Mouse (Mus musculus): ENCODE data around the gene Zdhhc14. TPM values are rescaled to one million over a fixed set of nuclear protein-coding genes. Genes with fewer than 3 reads are reported as not detected.

The Zdhhc14 gene
- polyA plus RNA-seq, 1 experiment from 2014 or later: 2.2 TPM

GRCm38 (mm10) chr17:5529552-5529951, 37.2 kb downstream of the Zdhhc14 start:
- TF ChIP-seq EP300 (optimal IDR thresholded peaks at IDR 0.05) (no peak), CTCF (IDR thresholded peaks at IDR 0.05; ENCODE audit: low read depth) (no peak)
- Histone ChIP-seq H3K27me3 (ENCODE audit: control insufficient read depth, insufficient read depth, low read length) (no peaks in the 10 kb centered on the region), H3K4me3 (ENCODE audit: low read depth, low read length) (no peak overlapping the region), H3K36me3 (ENCODE audit: control insufficient read depth, insufficient read depth, low read length) (no peaks in the 10 kb centered on the region), H3K27ac (replicated peaks) (no peak overlapping the region), H3K9me3 (ENCODE audit: control insufficient read depth, low read length) (no peaks in the 10 kb centered on the region), H3K4me2 (replicated peaks; ENCODE audit: low read depth) (no peak overlapping the region), H3K9ac (ENCODE audit: low read length) (no peak overlapping the region), H3K4me1 (replicated peaks; ENCODE audit: control insufficient read depth, insufficient read depth) (no peaks in the 10 kb centered on the region)
- WGBS: 87% methylated on average over 6 of the region's 6 CpGs
- no peak for ATAC-seq (ENCODE audit: low FRiP score, low TSS enrichment)
- no peak for DNase-seq (ENCODE audit: low spot score)

GRCm38 (mm10) chr17:5532816-5533215, 40.5 kb downstream of the Zdhhc14 start:
- H3K36me3 ChIP-seq (ENCODE audit: control insufficient read depth, insufficient read depth, low read length): no peaks in the 10 kb centered on the region
- WGBS: 49% methylated on average over 5 of the region's 5 CpGs
- TF ChIP-seq EP300 (optimal IDR thresholded peaks at IDR 0.05): no peak
- no peak for TF ChIP-seq CTCF (IDR thresholded peaks at IDR 0.05; ENCODE audit: low read depth)

GRCm38 (mm10) chr17:5535357-5535756, 43.0 kb downstream of the Zdhhc14 start:
- H3K27me3 ChIP-seq (ENCODE audit: control insufficient read depth, insufficient read depth, low read length): no peaks in the 10 kb centered on the region
- ATAC-seq (ENCODE audit: low FRiP score, low TSS enrichment): no peak
- H3K27ac ChIP-seq (replicated peaks): no peak overlapping the region
- H3K9me3 ChIP-seq (ENCODE audit: control insufficient read depth, low read length): no peaks in the 10 kb centered on the region
- WGBS: 14% methylated on average over 1 of the region's 4 CpGs
- no peak overlapping the region for H3K9ac ChIP-seq (ENCODE audit: low read length)
- no peak overlapping the region for H3K4me2 ChIP-seq (replicated peaks; ENCODE audit: low read depth)
- peak; percentile 27 for DNase-seq (ENCODE audit: low spot score)
- H3K36me3 ChIP-seq (ENCODE audit: control insufficient read depth, insufficient read depth, low read length): no peaks in the 10 kb centered on the region
- TF ChIP-seq EP300 (optimal IDR thresholded peaks at IDR 0.05) (no peak), CTCF (IDR thresholded peaks at IDR 0.05; ENCODE audit: low read depth) (peak; percentile 62)
- H3K4me1 ChIP-seq (replicated peaks; ENCODE audit: control insufficient read depth, insufficient read depth): no peaks in the 10 kb centered on the region
- no peak overlapping the region for H3K4me3 ChIP-seq (ENCODE audit: low read depth, low read length)

More at GRCm38 (mm10) chr17:5532816-5533215, 40.5 kb downstream of the Zdhhc14 start:
- Histone ChIP-seq H3K9me3 (ENCODE audit: control insufficient read depth, low read length) (no peaks in the 10 kb centered on the region), H3K4me3 (ENCODE audit: low read depth, low read length) (no peak overlapping the region), H3K9ac (ENCODE audit: low read length) (no peak overlapping the region), H3K27me3 (ENCODE audit: control insufficient read depth, insufficient read depth, low read length) (no peaks in the 10 kb centered on the region), H3K4me2 (replicated peaks; ENCODE audit: low read depth) (no peak overlapping the region), H3K4me1 (replicated peaks; ENCODE audit: control insufficient read depth, insufficient read depth) (no peaks in the 10 kb centered on the region), H3K27ac (replicated peaks) (no peak overlapping the region)
- DNase-seq (ENCODE audit: low spot score) (no peak), ATAC-seq (ENCODE audit: low FRiP score, low TSS enrichment) (no peak)

GRCm38 (mm10) chr17:5536259-5537094, 44.1 kb downstream of the Zdhhc14 start:
- no peak overlapping the region for H3K27ac ChIP-seq (replicated peaks)
- no peak overlapping the region for H3K4me3 ChIP-seq (ENCODE audit: low read depth, low read length)
- H3K36me3 ChIP-seq (ENCODE audit: control insufficient read depth, insufficient read depth, low read length): no peaks in the 10 kb centered on the region
- H3K9me3 ChIP-seq (ENCODE audit: control insufficient read depth, low read length): no peaks in the 10 kb centered on the region
- H3K4me1 ChIP-seq (replicated peaks; ENCODE audit: control insufficient read depth, insufficient read depth): no peaks in the 10 kb centered on the region
- H3K9ac ChIP-seq (ENCODE audit: low read length): no peak overlapping the region
- H3K4me2 ChIP-seq (replicated peaks; ENCODE audit: low read depth): no peak overlapping the region
- TF ChIP-seq CTCF (IDR thresholded peaks at IDR 0.05; ENCODE audit: low read depth) (no peak), EP300 (optimal IDR thresholded peaks at IDR 0.05) (no peak)
- no peak for ATAC-seq (ENCODE audit: low FRiP score, low TSS enrichment)
- no peak for DNase-seq (ENCODE audit: low spot score)
- 76% methylated on average over 10 of the region's 12 CpGs for WGBS
- H3K27me3 ChIP-seq (ENCODE audit: control insufficient read depth, insufficient read depth, low read length): no peaks in the 10 kb centered on the region

GRCm38 (mm10) chr17:5537095-5537575, 44.8 kb downstream of the Zdhhc14 start:
- Histone ChIP-seq H3K4me1 (replicated peaks; ENCODE audit: control insufficient read depth, insufficient read depth) (no peaks in the 10 kb centered on the region), H3K9me3 (ENCODE audit: control insufficient read depth, low read length) (no peaks in the 10 kb centered on the region), H3K9ac (ENCODE audit: low read length) (no peak overlapping the region), H3K27me3 (ENCODE audit: control insufficient read depth, insufficient read depth, low read length) (no peaks in the 10 kb centered on the region), H3K27ac (replicated peaks) (no peak overlapping the region), H3K4me2 (replicated peaks; ENCODE audit: low read depth) (no peak overlapping the region), H3K36me3 (ENCODE audit: control insufficient read depth, insufficient read depth, low read length) (no peaks in the 10 kb centered on the region), H3K4me3 (ENCODE audit: low read depth, low read length) (no peak overlapping the region)
- 62% methylated on average over 11 of the region's 11 CpGs for WGBS
- DNase-seq (ENCODE audit: low spot score): no peak
- TF ChIP-seq CTCF (IDR thresholded peaks at IDR 0.05; ENCODE audit: low read depth) (no peak), EP300 (optimal IDR thresholded peaks at IDR 0.05) (no peak)
- ATAC-seq (ENCODE audit: low FRiP score, low TSS enrichment): 0 out of 2 replicates have a peak, but pooled peaks have one; percentile 38

GRCm38 (mm10) chr17:5542177-5542576, 49.8 kb downstream of the Zdhhc14 start:
- Histone ChIP-seq H3K36me3 (ENCODE audit: control insufficient read depth, insufficient read depth, low read length) (no peaks in the 10 kb centered on the region), H3K9ac (ENCODE audit: low read length) (no peak overlapping the region), H3K4me3 (ENCODE audit: low read depth, low read length) (no peak overlapping the region), H3K27ac (replicated peaks) (no peak overlapping the region), H3K4me1 (replicated peaks; ENCODE audit: control insufficient read depth, insufficient read depth) (no peaks in the 10 kb centered on the region), H3K27me3 (ENCODE audit: control insufficient read depth, insufficient read depth, low read length) (no peaks in the 10 kb centered on the region), H3K4me2 (replicated peaks; ENCODE audit: low read depth) (no peak overlapping the region), H3K9me3 (ENCODE audit: control insufficient read depth, low read length) (no peaks in the 10 kb centered on the region)
- TF ChIP-seq EP300 (optimal IDR thresholded peaks at IDR 0.05): no peak
- no peak for TF ChIP-seq CTCF (IDR thresholded peaks at IDR 0.05; ENCODE audit: low read depth)
- DNase-seq (ENCODE audit: low spot score) (no peak), ATAC-seq (ENCODE audit: low FRiP score, low TSS enrichment) (no peak)
- 78% methylated on average over 2 of the region's 2 CpGs for WGBS
